ENCODE assay signal across 14 mouse cellular contexts in genomic region chr12:83208011-83208410, GRCm38 (mm10).
DNase-seq lines count a peak whose midpoint lies in the region; ATAC-seq and TF ChIP-seq lines count a peak whose summit lies in the region.
"Had no signal": no experiment of that assay in that cellular context is flagged by ENCODE, and none has a peak within 500 bp of the region (broad histone marks: within the 10 kb centered on the region; RNA-seq: fewer than 3 reads in every experiment).

No protein-coding gene starts in this region.

- no peak for TF ChIP-seq CTCF in cerebellum, adult 2 months (IDR thresholded peaks at IDR 0.05; ENCODE audit: borderline replicate concordance, insufficient read depth, low read depth, low read length)
- TF ChIP-seq CTCF in midbrain, postnatal 0 days (IDR thresholded peaks at IDR 0.05) = no peak

- no peak overlapping the region for H3K9ac ChIP-seq in hindbrain, embryonic 15.5 days
- H3K9ac ChIP-seq in midbrain, postnatal 0 days (replicated peaks; ENCODE audit: low read length, poor library complexity, severe bottlenecking) = no peak overlapping the region
- H3K9ac ChIP-seq: intestine, embryonic 15.5 days; neural tube, embryonic 12.5 days; stomach, embryonic 15.5 days had no signal

- WGBS in cerebellum, adult 2 months = 9% methylated on average over 8 of the region's 8 CpGs
- 48% methylated on average over 8 of the region's 8 CpGs for WGBS in hindbrain, embryonic 15.5 days
- 45% methylated on average over 8 of the region's 8 CpGs for WGBS in midbrain, postnatal 0 days

- H3K4me1 ChIP-seq in cerebellum, adult 2 months (ENCODE audit: control insufficient read depth, insufficient read depth, low read length) = peaks cover 72% of the 10 kb centered on the region
- peaks cover 44% of the 10 kb centered on the region for H3K4me1 ChIP-seq in hindbrain, embryonic 15.5 days (replicated peaks)
- H3K4me1 ChIP-seq in midbrain, postnatal 0 days (ENCODE audit: insufficient read depth, low read length) = no peaks in the 10 kb centered on the region

- no peak overlapping the region for H3K4me3 ChIP-seq in cerebellum, adult 2 months (replicated peaks; ENCODE audit: insufficient read depth, low read depth, low read length)
- H3K4me3 ChIP-seq in hindbrain, embryonic 15.5 days = no peak overlapping the region
- no peak overlapping the region for H3K4me3 ChIP-seq in midbrain, postnatal 0 days (ENCODE audit: low read depth, low read length)
- H3K4me3 ChIP-seq: intestine, embryonic 15.5 days; neural tube, embryonic 12.5 days; stomach, embryonic 15.5 days had no signal

- no peaks in the 10 kb centered on the region for H3K9me3 ChIP-seq in hindbrain, embryonic 15.5 days
- no peaks in the 10 kb centered on the region for H3K9me3 ChIP-seq in midbrain, postnatal 0 days (ENCODE audit: low read length)
- H3K9me3 ChIP-seq: intestine, embryonic 15.5 days; neural tube, embryonic 12.5 days; stomach, embryonic 15.5 days had no signal

- no peak overlapping the region for H3K4me2 ChIP-seq in hindbrain, embryonic 15.5 days
- H3K4me2 ChIP-seq in midbrain, postnatal 0 days (ENCODE audit: low read depth, low read length, poor library complexity, severe bottlenecking) = no peak overlapping the region
- H3K4me2 ChIP-seq: heart, embryonic 11.5 days; intestine, embryonic 15.5 days; neural tube, embryonic 12.5 days; stomach, embryonic 15.5 days had no signal

- intact Hi-C loops in left cerebral cortex, postnatal 4 days (cut with DNase I) = no loop called here
- intact Hi-C loops in left cerebral cortex, postnatal 14 days (cut with DNase I) = no loop called here

- 0 out of 2 replicates have a peak, but pooled peaks have one; percentile 23 for TF ChIP-seq POLR2A in cerebellum, adult 2 months (IDR thresholded peaks at IDR 0.05; ENCODE audit: borderline replicate concordance, insufficient read depth, low read length)

- no peaks in the 10 kb centered on the region for H3K36me3 ChIP-seq in hindbrain, embryonic 15.5 days
- no peaks in the 10 kb centered on the region for H3K36me3 ChIP-seq in midbrain, postnatal 0 days (ENCODE audit: insufficient read depth, low read length)
- H3K36me3 ChIP-seq: intestine, embryonic 15.5 days; neural tube, embryonic 12.5 days; stomach, embryonic 15.5 days had no signal

- DNase-seq in left cerebral cortex, postnatal 4 days = peak; percentile 79
- no peak for DNase-seq in left cerebral cortex, postnatal 14 days (ENCODE audit: low spot score in 2 of 2)
- DNase-seq in cerebellum, adult 2 months = peak; percentile 82 to 91
- DNase-seq in midbrain, postnatal 0 days (ENCODE audit: low spot score) = peak; percentile 62
- no peak for DNase-seq in frontal cortex, postnatal 14 days (ENCODE audit: low spot score in 2 of 2)
- DNase-seq: adrenal gland, adult 2 months; thymus, postnatal 4 days had no signal

- H3K27me3 ChIP-seq in cerebellum, adult 2 months (ENCODE audit: control insufficient read depth, insufficient read depth, low read length) = no peaks in the 10 kb centered on the region
- no peaks in the 10 kb centered on the region for H3K27me3 ChIP-seq in hindbrain, embryonic 15.5 days
- no peaks in the 10 kb centered on the region for H3K27me3 ChIP-seq in midbrain, postnatal 0 days (ENCODE audit: insufficient read depth, low read length)
- H3K27me3 ChIP-seq: intestine, embryonic 15.5 days; neural tube, embryonic 12.5 days; stomach, embryonic 15.5 days had no signal

- H3K27ac ChIP-seq in cerebellum, adult 2 months (ENCODE audit: insufficient read depth, low read length) = peak overlapping the region; percentile 70
- H3K27ac ChIP-seq in hindbrain, embryonic 15.5 days (replicated peaks) = peak overlapping the region; percentile 53; the same call in 1 of the 2 replicates
- H3K27ac ChIP-seq in midbrain, postnatal 0 days (ENCODE audit: low read depth, low read length) = peak overlapping the region; percentile 18; the same call in 1 of the 2 replicates
- H3K27ac ChIP-seq: intestine, embryonic 15.5 days; neural tube, embryonic 12.5 days; stomach, embryonic 15.5 days had no signal

- no peak for ATAC-seq in hindbrain, embryonic 15.5 days (ENCODE audit: low FRiP score, low read depth)
- ATAC-seq in midbrain, postnatal 0 days (ENCODE audit: low FRiP score) = no peak
- ATAC-seq in inflammation-experienced regulatory T-cells, adult 6 months = no peak
- ATAC-seq: intestine, embryonic 15.5 days; Patski had no signal

Comparison
In these comparisons a context has a peak if more than half of its experiments do, and no peak if none do; other contexts are left out.
1. DNase-seq: peak in left cerebral cortex, postnatal 4 days (single experiment), cerebellum, adult 2 months (2 of 2) and midbrain, postnatal 0 days (single experiment); none in left cerebral cortex, postnatal 14 days (0 of 2) and frontal cortex, postnatal 14 days (0 of 2).
2. H3K27ac ChIP-seq: peak in every context shown above with its lines; median percentile 70 in cerebellum, adult 2 months; 53 in hindbrain, embryonic 15.5 days; 18 in midbrain, postnatal 0 days.